Mouse (Mus musculus) MEL (cell line): ENCODE measurements around the gene Ltc4s.

Experiments used
- CTCF ChIP-seq, 3 experiments: IDR thresholded peaks in 2 of 3; conservative IDR thresholded peaks in 1 of 3; 2 replicates each; pipeline ENCODE4 v1.5.1; 2011 to 2012; ENCODE audit warnings: low read length in 3 of 3, low read depth in 2 of 3, mild to moderate bottlenecking in 2 of 3, improper control_type of control experiment in 1 of 3, inconsistent platforms in 1 of 3, mixed read lengths in 1 of 3, moderate library complexity in 1 of 3; ENCODE audit not compliant: control insufficient read depth in 1 of 3, insufficient read depth in 1 of 3, poor library complexity in 1 of 3, severe bottlenecking in 1 of 3
- ZKSCAN1 ChIP-seq: IDR thresholded peaks from 2 replicates; pipeline ENCODE4 v1.6.1; 2012; ENCODE audit warnings: low read depth, mild to moderate bottlenecking, inconsistent platforms, low read length, improper control_type of control experiment, moderate library complexity

GRCm38 (mm10) chr11:50198219-50198846, 40.1 kb downstream of the Ltc4s start:
- TF ChIP-seq CTCF (IDR thresholded peaks at IDR 0.05 in 2 of 3, conservative IDR thresholded peaks at IDR 0.05 in 1 of 3; ENCODE audit: control insufficient read depth in 1 of 3, insufficient read depth in 1 of 3, low read depth in 2 of 3, low read length in 3 of 3, poor library complexity in 1 of 3, severe bottlenecking in 1 of 3) = no peak
- TF ChIP-seq ZKSCAN1 = no peak
